Mouse (Mus musculus): ENCODE data around the gene Srarp. TPM values are rescaled to one million over a fixed set of nuclear protein-coding genes. Genes with fewer than 3 reads are reported as not detected.

Srarp gene
- polyA plus RNA-seq, 1 experiment = not detected

DNA sequence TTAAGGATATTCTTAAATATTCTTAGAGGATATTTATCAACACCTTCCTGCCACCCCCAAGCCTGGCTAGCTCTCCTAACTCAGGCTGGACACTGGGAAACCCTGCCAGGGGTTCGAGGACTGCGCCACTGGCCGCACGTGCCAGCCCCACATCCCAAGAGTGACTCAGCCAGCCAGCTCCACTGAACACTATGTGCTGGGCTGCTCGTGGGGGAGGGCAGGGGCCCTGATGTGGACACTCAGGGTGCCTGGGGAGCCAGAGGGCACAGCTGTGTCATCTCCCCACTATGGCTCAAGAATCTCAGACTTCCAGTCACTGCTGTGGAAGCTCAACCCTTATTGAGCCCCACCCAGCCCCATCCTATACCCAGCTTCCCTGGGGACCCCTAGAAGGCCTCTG lies 12.6 kb downstream of the Srarp start:
- Histone ChIP-seq H3K27ac (ENCODE audit: insufficient read depth, low read depth, low read length) (no peak overlapping the region), H3K4me1 (ENCODE audit: control insufficient read depth, insufficient read depth, low read length) (peaks cover 75% of the 10 kb centered on the region), H3K4me3 (ENCODE audit: insufficient read depth, low read depth, low read length) (no peak overlapping the region)
- TF ChIP-seq POLR2A (IDR thresholded peaks at IDR 0.05; ENCODE audit: insufficient read depth, low read depth, low read length) (no peak), CTCF (IDR thresholded peaks at IDR 0.05; ENCODE audit: insufficient read depth, low read depth, low read length) (no peak)
- 74% methylated on average over 5 of the region's 5 CpGs for WGBS

DNA sequence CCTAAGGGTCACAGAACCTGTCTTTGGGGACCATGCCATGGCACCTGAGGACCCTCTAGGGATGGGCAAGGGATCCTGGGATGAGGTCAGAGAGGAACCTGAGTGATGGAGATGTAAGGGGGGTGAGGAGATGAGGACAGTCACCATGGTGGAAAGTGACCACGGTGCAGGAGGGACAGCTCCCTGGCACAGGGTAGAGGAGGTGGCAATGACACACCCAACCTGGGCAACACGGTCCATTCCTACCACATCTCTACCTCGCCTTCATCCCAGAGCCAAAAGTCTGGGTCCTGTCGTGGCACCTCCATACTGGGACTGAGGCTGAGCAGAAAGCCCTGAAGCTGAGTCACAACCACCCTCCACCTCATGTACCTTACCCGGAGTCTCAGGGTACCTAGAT lies 13.1 kb downstream of the Srarp start:
- 78% methylated on average over 5 of the region's 5 CpGs for WGBS
- peaks cover 75% of the 10 kb centered on the region for H3K4me1 ChIP-seq (ENCODE audit: control insufficient read depth, insufficient read depth, low read length)

DNA sequence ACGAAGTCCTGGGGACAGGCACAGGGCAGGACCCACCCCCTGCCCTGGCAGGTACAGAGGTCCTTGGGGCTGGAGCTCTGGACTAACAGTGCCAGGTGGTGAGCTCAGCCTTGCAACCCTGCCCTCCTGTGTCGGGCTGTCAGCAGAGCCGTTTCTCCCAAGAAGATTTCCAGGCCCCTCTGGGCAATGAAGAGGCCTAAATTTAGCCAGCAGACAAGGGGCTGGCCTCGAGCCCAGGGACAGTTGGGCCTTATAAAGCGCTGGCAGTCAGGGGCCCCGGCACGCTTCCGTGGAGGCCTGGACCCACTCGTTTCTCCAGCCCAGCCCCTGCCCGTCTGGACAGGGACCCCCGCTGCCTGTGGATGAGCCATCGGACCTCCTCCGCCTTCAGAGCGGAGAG lies 14.5 kb downstream of the Srarp start:
- WGBS = 66% methylated on average over 14 of the region's 14 CpGs
- H3K27ac ChIP-seq (ENCODE audit: insufficient read depth, low read depth, low read length) = no peak overlapping the region
- H3K4me3 ChIP-seq (ENCODE audit: insufficient read depth, low read depth, low read length) = no peak overlapping the region
- TF ChIP-seq POLR2A (IDR thresholded peaks at IDR 0.05; ENCODE audit: insufficient read depth, low read depth, low read length) (no peak), CTCF (IDR thresholded peaks at IDR 0.05; ENCODE audit: insufficient read depth, low read depth, low read length) (no peak)
- peaks cover 66% of the 10 kb centered on the region for H3K4me1 ChIP-seq (ENCODE audit: control insufficient read depth, insufficient read depth, low read length)

More for the DNA sequence above, 13.1 kb downstream of the Srarp start:
- H3K4me3 ChIP-seq (ENCODE audit: insufficient read depth, low read depth, low read length) = no peak overlapping the region
- H3K27ac ChIP-seq (ENCODE audit: insufficient read depth, low read depth, low read length) = no peak overlapping the region; the same call in 1 of the 2 replicates
- TF ChIP-seq POLR2A (IDR thresholded peaks at IDR 0.05; ENCODE audit: insufficient read depth, low read depth, low read length) (no peak), CTCF (IDR thresholded peaks at IDR 0.05; ENCODE audit: insufficient read depth, low read depth, low read length) (no peak)

DNA sequence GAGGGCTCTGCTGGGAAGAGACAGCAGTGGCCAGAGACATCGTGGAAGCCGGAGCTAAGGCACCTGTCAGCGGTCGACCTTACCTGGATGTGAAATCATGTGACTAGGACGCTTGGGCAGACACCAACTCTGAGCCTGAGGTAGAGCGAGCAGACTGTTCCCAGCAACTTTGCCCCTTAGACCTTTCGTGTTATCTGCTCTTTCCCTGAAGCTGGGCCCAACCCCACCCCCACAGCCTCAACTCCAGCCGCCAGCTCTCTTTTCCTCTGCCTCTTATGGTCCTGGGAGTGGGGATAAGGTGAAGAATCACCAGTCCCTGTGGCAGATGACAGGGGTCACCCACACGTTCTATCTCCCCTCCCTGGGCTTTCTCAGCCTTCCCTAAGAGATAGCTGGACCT lies 15.0 kb downstream of the Srarp start:
- WGBS = 79% methylated on average over 9 of the region's 9 CpGs
- no peak overlapping the region for H3K27ac ChIP-seq (ENCODE audit: insufficient read depth, low read depth, low read length)
- H3K4me1 ChIP-seq (ENCODE audit: control insufficient read depth, insufficient read depth, low read length) = peaks cover 61% of the 10 kb centered on the region
- no peak for TF ChIP-seq POLR2A (IDR thresholded peaks at IDR 0.05; ENCODE audit: insufficient read depth, low read depth, low read length)
- no peak for TF ChIP-seq CTCF (IDR thresholded peaks at IDR 0.05; ENCODE audit: insufficient read depth, low read depth, low read length)
- no peak overlapping the region for H3K4me3 ChIP-seq (ENCODE audit: insufficient read depth, low read depth, low read length)

- peaks cover 59% of the 10 kb centered on the region for H3K4me1 ChIP-seq (ENCODE audit: control insufficient read depth, insufficient read depth, low read length)
- peak within 1 kb of the TSS; percentile 76 for H3K27ac ChIP-seq (ENCODE audit: insufficient read depth, low read depth, low read length)
- TF ChIP-seq POLR2A (IDR thresholded peaks at IDR 0.05; ENCODE audit: insufficient read depth, low read depth, low read length) (no peak), CTCF (IDR thresholded peaks at IDR 0.05; ENCODE audit: insufficient read depth, low read depth, low read length) (no peak)
- no peak within 1 kb of the TSS for H3K4me3 ChIP-seq (ENCODE audit: insufficient read depth, low read depth, low read length)
- WGBS = 49% methylated on average over 9 of the region's 9 CpGs
These were observed 15.6 kb downstream of the Srarp start, which contains the start of gene Hspb7 for GRCm38 (mm10) chr4:141420192-141420829. Hspb7 (plus strand) TSS chr4:141420779.

GRCm38 (mm10) chr4:141419398-141420191 lies 16.3 kb downstream of the Srarp start:
- no peak for TF ChIP-seq CTCF (IDR thresholded peaks at IDR 0.05; ENCODE audit: insufficient read depth, low read depth, low read length)
- TF ChIP-seq POLR2A (IDR thresholded peaks at IDR 0.05; ENCODE audit: insufficient read depth, low read depth, low read length) = no peak
- Histone ChIP-seq H3K4me3 (ENCODE audit: insufficient read depth, low read depth, low read length) (no peak overlapping the region), H3K27ac (ENCODE audit: insufficient read depth, low read depth, low read length) (peak overlapping the region; percentile 76; the same call in 1 of the 2 replicates), H3K4me1 (ENCODE audit: control insufficient read depth, insufficient read depth, low read length) (peaks cover 52% of the 10 kb centered on the region)
- WGBS = 61% methylated on average over 27 of the region's 27 CpGs

- H3K4me1 ChIP-seq (ENCODE audit: control insufficient read depth, insufficient read depth, low read length) = peaks cover 17% of the 10 kb centered on the region
- no peak within 1 kb of the TSS for H3K4me3 ChIP-seq (ENCODE audit: insufficient read depth, low read depth, low read length)
- TF ChIP-seq CTCF (IDR thresholded peaks at IDR 0.05; ENCODE audit: insufficient read depth, low read depth, low read length) (no peak), POLR2A (IDR thresholded peaks at IDR 0.05; ENCODE audit: insufficient read depth, low read depth, low read length) (no peak)
- 65% methylated on average over 7 of the region's 7 CpGs for WGBS
- H3K27ac ChIP-seq (ENCODE audit: insufficient read depth, low read depth, low read length) = no peak within 1 kb of the TSS
These were observed 20.0 kb downstream of the Srarp start, which contains the start of gene Clcnkb for GRCm38 (mm10) chr4:141415924-141416323. Clcnkb (minus strand) TSS chr4:141416014.

- H3K4me1 ChIP-seq (ENCODE audit: control insufficient read depth, insufficient read depth, low read length) = peaks cover 9% of the 10 kb centered on the region
- TF ChIP-seq POLR2A (IDR thresholded peaks at IDR 0.05; ENCODE audit: insufficient read depth, low read depth, low read length) = no peak
- no peak for TF ChIP-seq CTCF (IDR thresholded peaks at IDR 0.05; ENCODE audit: insufficient read depth, low read depth, low read length)
- H3K4me3 ChIP-seq (ENCODE audit: insufficient read depth, low read depth, low read length) = no peak overlapping the region
- H3K27ac ChIP-seq (ENCODE audit: insufficient read depth, low read depth, low read length) = no peak overlapping the region
- WGBS = 27% methylated on average over 22 of the region's 22 CpGs
These were observed 24.4 kb downstream of the Srarp start for GRCm38 (mm10) chr4:141411430-141411992.

DNA sequence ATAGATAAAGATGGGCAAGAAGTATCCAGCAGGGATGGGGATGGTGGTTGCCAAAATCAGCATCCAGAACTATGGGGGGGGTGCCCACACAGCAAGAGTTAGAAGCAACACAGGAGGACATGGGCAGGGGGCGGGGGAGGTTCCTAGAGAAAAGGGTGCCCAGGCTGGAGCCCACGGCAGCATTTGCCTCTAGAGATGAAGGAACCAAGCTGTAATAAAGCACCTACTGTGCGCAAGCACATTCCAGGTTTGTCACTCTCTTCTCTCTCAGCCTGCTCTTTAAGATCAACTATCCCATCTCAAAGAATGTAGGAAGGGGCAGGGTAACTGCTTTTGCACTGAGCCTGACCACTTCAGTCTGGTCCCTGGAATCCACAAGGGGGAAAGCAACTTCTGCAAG lies 27.3 kb downstream of the Srarp start:
- TF ChIP-seq CTCF (IDR thresholded peaks at IDR 0.05; ENCODE audit: insufficient read depth, low read depth, low read length) = no peak
- no peak for TF ChIP-seq POLR2A (IDR thresholded peaks at IDR 0.05; ENCODE audit: insufficient read depth, low read depth, low read length)
- Histone ChIP-seq H3K27ac (ENCODE audit: insufficient read depth, low read depth, low read length) (no peak overlapping the region), H3K4me1 (ENCODE audit: control insufficient read depth, insufficient read depth, low read length) (peaks cover 24% of the 10 kb centered on the region), H3K4me3 (ENCODE audit: insufficient read depth, low read depth, low read length) (no peak overlapping the region)
- WGBS = 90% methylated on average over 3 of the region's 3 CpGs

All from olfactory bulb, adult 2 months (tissue).